Mouse (Mus musculus): ENCODE data around the gene Ociad1. TPM values are rescaled to one million over a fixed set of nuclear protein-coding genes. Genes with fewer than 3 reads are reported as not detected.

Ociad1 gene
- total RNA-seq, 2 experiments from 2014 or later = 257 to 258 TPM

- DNase-seq = no peak
Observed at GRCm38 (mm10) chr5:73338832-73339163, 46.2 kb downstream of the Ociad1 start.

- no peak for DNase-seq
Observed at GRCm38 (mm10) chr5:73339779-73340722, 47.5 kb downstream of the Ociad1 start.

- DNase-seq = peak; percentile 14 to 35
Observed at GRCm38 (mm10) chr5:73340723-73341235, 48.2 kb downstream of the Ociad1 start, which contains the start of gene Ociad2. TSS of gene Ociad2 (minus strand) at chr5:73341028.

- DNase-seq = peak; percentile 8 to 26
Observed at GRCm38 (mm10) chr5:73342701-73343355, 50.2 kb downstream of the Ociad1 start.

- DNase-seq = peak; percentile 56 to 59
Observed at GRCm38 (mm10) chr5:73344310-73344709, 51.7 kb downstream of the Ociad1 start.

GRCm38 (mm10) chr5:73345254-73345653 lies 52.7 kb downstream of the Ociad1 start:
- DNase-seq = no peak

- no peak for DNase-seq
Observed at GRCm38 (mm10) chr5:73349514-73349913, 56.9 kb downstream of the Ociad1 start.

GRCm38 (mm10) chr5:73351796-73352195 lies 59.2 kb downstream of the Ociad1 start:
- no peak for DNase-seq

GRCm38 (mm10) chr5:73353519-73353918 lies 60.9 kb downstream of the Ociad1 start:
- DNase-seq = peak in 1 of 2 experiments; percentile 24

GRCm38 (mm10) chr5:73353978-73354377 lies 61.4 kb downstream of the Ociad1 start:
- DNase-seq = no peak

GRCm38 (mm10) chr5:73355393-73355792 lies 62.8 kb downstream of the Ociad1 start:
- no peak for DNase-seq

- no peak for DNase-seq
Observed at GRCm38 (mm10) chr5:73359134-73359751, 66.7 kb downstream of the Ociad1 start.

- DNase-seq = no peak
Observed at GRCm38 (mm10) chr5:73359752-73360141, 67.2 kb downstream of the Ociad1 start.

- DNase-seq = no peak
Observed at GRCm38 (mm10) chr5:73360240-73360639, 67.7 kb downstream of the Ociad1 start.

GRCm38 (mm10) chr5:73362338-73362737 lies 69.8 kb downstream of the Ociad1 start:
- DNase-seq = no peak

- no peak for DNase-seq
Observed at GRCm38 (mm10) chr5:73362791-73363190, 70.2 kb downstream of the Ociad1 start.

Other genes with a start within 250 kb of the Ociad1 start
- 10 to 100 TPM; 44.1 to 45.3 TPM for gene Fryl, start 36.2 kb upstream of the Ociad1 start, total RNA-seq (2021)
- 10 to 100 TPM; 17.6 to 19.9 TPM for gene Ociad2, start 48.2 kb downstream of the Ociad1 start, total RNA-seq (2021)
- not detected for gene Cwh43, start 113.3 kb downstream of the Ociad1 start, total RNA-seq (2021)
- 10 to 100 TPM; 37.9 to 57.2 TPM for gene Dcun1d4, start 188.2 kb downstream of the Ociad1 start, total RNA-seq (2021)

All from adrenal gland, postnatal 36 days (tissue).